Mouse (Mus musculus) limb, embryonic 12.5 days (tissue): ENCODE measurements around the gene Noxa1. TPM values are rescaled to one million over a fixed set of nuclear protein-coding genes. Genes with fewer than 3 reads are reported as not detected.

Experiments used
- microRNA-seq: library from miRNA; unstranded; fragments of <30 nt; microRNA quantifications from one replicate; pipeline ENCODE4, GENCODE M21; 2017
- polyA plus RNA-seq: library from polyadenylated mRNA; unstranded; fragments of >200 nt; fragmentation: Nextera tagmentation; extraction: Ambion mirVana; gene quantifications from 2 replicates; pipeline ENCODE4 v1.2.1, GENCODE M21; 2016

The Noxa1 gene
- polyA plus RNA-seq, 1 experiment from 2014 or later, result not detected

Small RNAs within 50 kb of the gene (microRNA-seq; reads per million reads assigned to microRNA genes)
- gene Gm24328, result not detected
- gene Mir7664, result not detected

Other genes starting within 250 kb of the Noxa1 start
- 122 and 130 TPM in 2 replicates for gene Ehmt1, start 175.5 kb downstream of the Noxa1 start, polyA plus RNA-seq
- 21.3 and 21.6 TPM in 2 replicates for gene Arrdc1, start 159.9 kb downstream of the Noxa1 start, polyA plus RNA-seq
- 25.3 and 26.8 TPM in 2 replicates for gene Zmynd19, start 145.4 kb downstream of the Noxa1 start, polyA plus RNA-seq
- gene Dph7, start 132.7 kb downstream of the Noxa1 start, polyA plus RNA-seq, result 37.5 and 38.7 TPM in 2 replicates
- 132 and 147 TPM in 2 replicates for gene Mrpl41, start 120.1 kb downstream of the Noxa1 start, polyA plus RNA-seq
- 8.2 and 11.0 TPM in 2 replicates for gene Pnpla7, start 119.1 kb downstream of the Noxa1 start, polyA plus RNA-seq
- gene Nsmf, start 40.8 kb downstream of the Noxa1 start, polyA plus RNA-seq, result 77.8 and 90.6 TPM in 2 replicates
- gene Entpd8, start 14.8 kb downstream of the Noxa1 start, polyA plus RNA-seq, result not detected in 2 replicates
- gene Nrarp, start 85.6 kb upstream of the Noxa1 start, polyA plus RNA-seq, result 20.6 and 23.1 TPM in 2 replicates
- 2.9 and 3.2 TPM in 2 replicates for gene Tor4a, start 101.7 kb upstream of the Noxa1 start, polyA plus RNA-seq
- gene Nelfb, start 116.3 kb upstream of the Noxa1 start, polyA plus RNA-seq, result 118 and 121 TPM in 2 replicates
- not detected in 2 replicates for gene Stpg3, start 119.5 kb upstream of the Noxa1 start, polyA plus RNA-seq
- gene Fam166a, start 123.6 kb upstream of the Noxa1 start, polyA plus RNA-seq, result not detected in 2 replicates
- 481 and 489 TPM in 2 replicates for gene Tubb4b, start 129.6 kb upstream of the Noxa1 start, polyA plus RNA-seq
- not detected in 2 replicates for gene Slc34a3, start 139.2 kb upstream of the Noxa1 start, polyA plus RNA-seq
- gene Rnf224, start 141.6 kb upstream of the Noxa1 start, polyA plus RNA-seq, result not detected in 2 replicates
- gene Rnf208, start 147.1 kb upstream of the Noxa1 start, polyA plus RNA-seq, result 6.5 and 7.2 TPM in 2 replicates
- 0.26 TPM in 1 of 2 replicates, not detected in the other for gene Cysrt1, start 147.3 kb upstream of the Noxa1 start, polyA plus RNA-seq
- gene AL732309.1, start 151.7 kb upstream of the Noxa1 start, polyA plus RNA-seq, result 5.5 and 5.7 TPM in 2 replicates
- gene Tmem203, start 160.3 kb upstream of the Noxa1 start, polyA plus RNA-seq, result 20.5 and 20.7 TPM in 2 replicates
- 8.7 TPM in 2 replicates for gene Tprn, start 167.5 kb upstream of the Noxa1 start, polyA plus RNA-seq
- 217 and 218 TPM in 2 replicates for gene Ssna1, start 177.3 kb upstream of the Noxa1 start, polyA plus RNA-seq
- gene Anapc2, start 177.3 kb upstream of the Noxa1 start, polyA plus RNA-seq, result 141 and 151 TPM in 2 replicates
- gene Tmem210, start 193.0 kb upstream of the Noxa1 start, polyA plus RNA-seq, result not detected in 2 replicates
- gene Lrrc26, start 194.8 kb upstream of the Noxa1 start, polyA plus RNA-seq, result not detected in 2 replicates
- 0.19 and 0.93 TPM in 2 replicates for gene Grin1, start 224.0 kb upstream of the Noxa1 start, polyA plus RNA-seq
- 57.2 and 58.9 TPM in 2 replicates for gene Man1b1, start 237.2 kb upstream of the Noxa1 start, polyA plus RNA-seq